Mouse (Mus musculus) kidney, adult 2 months (tissue): ENCODE data around the gene Gm2696. TPM values are rescaled to one million over a fixed set of nuclear protein-coding genes. Genes with fewer than 3 reads are reported as not detected.
"Not testable (repeated sequence)": the region's sequence is repeated elsewhere in the genome, so short reads cannot be mapped to it uniquely, and the experiment has no call there.

Experiments
- DNase-seq: peaks from one replicate; pipeline ENCODE4 v3.0.0; 2021
- H3K27ac ChIP-seq: fragments of 200-500 bp; 2 replicates; pipeline ENCODE4 v1.5.1; 2012; ENCODE audit warnings: low read depth, low read length, control low read depth, inconsistent platforms; ENCODE audit not compliant: insufficient read depth
- H3K27me3 ChIP-seq: fragments of 200-500 bp; replicated peaks from 2 replicates; pipeline ENCODE4 v1.6.1; 2012; ENCODE audit warnings: mild to moderate bottlenecking, moderate library complexity, low read length, inconsistent platforms; ENCODE audit not compliant: control insufficient read depth, insufficient read depth
- H3K36me3 ChIP-seq: fragments of 200-500 bp; 2 replicates; pipeline ENCODE4 v1.6.1; 2012; ENCODE audit warnings: mild to moderate bottlenecking, moderate library complexity, low read length, inconsistent platforms; ENCODE audit not compliant: control insufficient read depth, insufficient read depth
- H3K4me1 ChIP-seq: fragments of 200-500 bp; 2 replicates; pipeline ENCODE4 v1.6.1; 2011; ENCODE audit warnings: low read length; ENCODE audit not compliant: control insufficient read depth, insufficient read depth
- H3K4me3 ChIP-seq: fragments of 200-500 bp; 2 replicates; pipeline ENCODE4 v1.5.1; 2011; ENCODE audit warnings: mild to moderate bottlenecking, low read depth, low read length, control low read depth; ENCODE audit not compliant: insufficient read depth
- CTCF ChIP-seq: fragments of 200-500 bp; conservative IDR thresholded peaks from 2 replicates; pipeline ENCODE4 v1.5.1; 2011; ENCODE audit warnings: low read depth, mild to moderate bottlenecking, control low read depth, low read length, moderate library complexity, mixed read lengths; ENCODE audit not compliant: insufficient read depth, insufficient read length
- POLR2A ChIP-seq: fragments of 200-500 bp; IDR thresholded peaks from one replicate; pipeline ENCODE4 v1.6.1; 2011; ENCODE audit warnings: low read depth, low read length, control low read depth
- WGBS: fragments of 180-500 bp; shearing (Covaris S2); methylation state at CpG from one replicate; pipeline ENCODE4 v1.1.7; 2018; 5-methylcytosine and 5-hydroxymethylcytosine counted together
- polyA plus RNA-seq: library from polyadenylated mRNA; depleted of rRNA; stranded (reverse); fragments of >200 nt; gene quantifications from 2 replicates; pipeline ENCODE4 v1.2.3, GENCODE M21; 2012

Gene Gm2696
- polyA plus RNA-seq, 1 experiment = not detected

DNA sequence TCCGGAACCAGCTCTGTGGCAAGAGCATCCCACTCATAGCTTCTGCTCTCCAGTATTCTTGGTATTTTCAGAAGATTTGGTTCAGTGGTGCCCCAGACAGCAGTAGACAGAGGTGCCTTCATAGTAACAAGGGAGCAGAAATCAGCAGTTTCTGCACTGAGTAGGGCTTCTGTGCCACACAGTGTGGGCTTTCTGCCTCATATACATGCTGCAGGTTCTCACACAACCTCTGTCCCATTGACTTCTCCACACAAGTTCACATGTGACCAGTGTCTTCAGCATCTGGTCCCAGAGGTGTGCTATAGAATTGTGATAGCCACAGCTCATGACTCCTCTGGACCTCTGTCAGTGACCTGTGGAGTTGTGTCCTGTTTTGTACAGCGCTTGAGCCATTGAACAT, 25.9 kb upstream of the Gm2696 start:
- no peak for DNase-seq
- Histone ChIP-seq H3K4me1 (no peaks in the 10 kb centered on the region), H3K27ac (no peak overlapping the region), H3K4me3 (no peak overlapping the region), H3K27me3 (no peaks in the 10 kb centered on the region), H3K36me3 (no peaks in the 10 kb centered on the region)
- TF ChIP-seq CTCF = no peak
- TF ChIP-seq POLR2A = no peak
- 44% methylated on average over 2 of the region's 2 CpGs for WGBS

GRCm38 (mm10) chr10:77794976-77795375, 19.5 kb upstream of the Gm2696 start, which contains the start of gene Gm9639:
Gm9639 (minus strand) TSS chr10:77795076.
- no peaks in the 10 kb centered on the region for H3K36me3 ChIP-seq
- H3K4me1 ChIP-seq = no peaks in the 10 kb centered on the region
- no peak for DNase-seq
- no peak within 1 kb of the TSS for H3K27ac ChIP-seq
- 36% methylated on average over 2 of the region's 2 CpGs for WGBS
- no peaks in the 10 kb centered on the region for H3K27me3 ChIP-seq
- no peak within 1 kb of the TSS for H3K4me3 ChIP-seq
- TF ChIP-seq POLR2A (no peak), CTCF (no peak)

DNA sequence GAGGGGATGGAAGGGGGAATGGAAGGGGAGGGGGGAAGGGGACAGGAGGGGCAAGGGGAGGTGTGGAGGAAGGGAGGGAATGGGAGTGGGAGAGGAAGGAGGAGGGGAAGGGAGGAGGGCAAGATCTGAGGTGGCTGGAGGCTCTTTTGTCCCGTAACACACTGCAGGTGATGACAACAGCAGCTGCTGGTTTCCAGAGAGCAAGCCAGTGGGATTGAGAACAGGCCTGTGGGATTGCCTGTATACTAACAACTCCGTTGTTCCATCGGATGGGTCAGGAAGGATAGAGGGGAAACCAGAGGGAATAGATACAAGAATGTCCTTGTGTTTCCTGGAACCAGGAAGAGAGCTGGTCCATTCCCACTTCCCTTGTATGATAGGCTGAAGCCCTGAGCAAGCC, 16.8 kb upstream of the Gm2696 start:
- no peaks in the 10 kb centered on the region for H3K36me3 ChIP-seq
- H3K27ac ChIP-seq = no peak overlapping the region
- no peak for DNase-seq
- no peak overlapping the region for H3K4me3 ChIP-seq
- TF ChIP-seq CTCF (no peak), POLR2A (no peak)
- WGBS = 33% methylated on average over 3 of the region's 3 CpGs
- no peaks in the 10 kb centered on the region for H3K27me3 ChIP-seq
- H3K4me1 ChIP-seq = no peaks in the 10 kb centered on the region

GRCm38 (mm10) chr10:77798164-77798920, 16.1 kb upstream of the Gm2696 start:
- not testable (repeated sequence) for H3K27me3 ChIP-seq, H3K27ac ChIP-seq, H3K4me3 ChIP-seq, H3K36me3 ChIP-seq, H3K4me1 ChIP-seq, DNase-seq
- WGBS = 70% methylated on average over 3 of the region's 3 CpGs

GRCm38 (mm10) chr10:77798921-77799508, 15.5 kb upstream of the Gm2696 start, which contains the start of gene Gm19668:
Gm19668 (minus strand) TSS chr10:77799133.
- 56% methylated on average over 8 of the region's 8 CpGs for whole genome bisulfite sequencing
- no peak within 1 kb of the TSS for H3K4me3 ChIP-seq
- DNase-seq = no peak
- no peak within 1 kb of the TSS for H3K27ac ChIP-seq
- H3K4me1 ChIP-seq = no peaks in the 10 kb centered on the region
- no peaks in the 10 kb centered on the region for H3K36me3 ChIP-seq
- TF ChIP-seq POLR2A = no peak
- no peak for TF ChIP-seq CTCF
- H3K27me3 ChIP-seq = no peaks in the 10 kb centered on the region

DNA sequence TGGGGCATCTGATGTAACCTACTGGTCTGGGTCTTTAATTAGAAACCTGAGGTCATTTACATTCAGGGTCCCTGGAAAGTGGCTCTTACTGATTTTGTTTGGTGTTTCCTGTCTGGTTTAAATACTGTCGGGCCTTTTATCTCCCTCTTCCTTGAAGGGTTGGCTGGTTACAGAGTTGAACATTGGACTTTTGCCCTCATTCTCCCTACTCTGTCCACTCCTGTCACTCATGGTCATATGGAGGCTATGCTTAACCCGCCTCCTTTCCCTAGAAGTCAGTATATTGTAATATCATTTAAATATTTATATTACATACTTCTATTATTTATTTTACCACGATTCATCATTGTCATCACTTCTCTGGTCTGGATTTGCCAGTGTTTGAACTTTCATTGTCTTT, 10.4 kb upstream of the Gm2696 start:
- H3K36me3 ChIP-seq = no peaks in the 10 kb centered on the region
- no peak overlapping the region for H3K4me3 ChIP-seq
- no peaks in the 10 kb centered on the region for H3K4me1 ChIP-seq
- 59% methylated on average over 3 of the region's 3 CpGs for WGBS
- no peaks in the 10 kb centered on the region for H3K27me3 ChIP-seq
- H3K27ac ChIP-seq = no peak overlapping the region
- TF ChIP-seq POLR2A = no peak
- no peak for TF ChIP-seq CTCF
- peak; percentile 4 for DNase-seq

- no peak for TF ChIP-seq POLR2A
- no peak for TF ChIP-seq CTCF
- Histone ChIP-seq H3K27me3 (no peaks in the 10 kb centered on the region), H3K4me1 (no peaks in the 10 kb centered on the region), H3K36me3 (no peaks in the 10 kb centered on the region), H3K4me3 (no peak within 1 kb of the TSS), H3K27ac (no peak within 1 kb of the TSS)
- 70% methylated on average over 5 of the region's 5 CpGs for WGBS
- DNase-seq = no peak
Measured at GRCm38 (mm10) chr10:77811743-77812142, 2.7 kb upstream of the Gm2696 start, which contains the start of gene Gm9507. Gm9507 (minus strand) TSS chr10:77811843.
